Mouse (Mus musculus) MEL (cell line): ENCODE measurements around the gene Mroh2b. TPM values are rescaled to one million over a fixed set of nuclear protein-coding genes. Genes with fewer than 3 reads are reported as not detected.

Experiments used
- DNase-seq: peaks from one replicate; pipeline ENCODE4 v3.0.0; 2011; ENCODE audit warnings: low read depth, low spot score
- H3K27ac ChIP-seq: 2 replicates; pipeline ENCODE4 v1.5.1; 2012; ENCODE audit warnings: low read depth, mild to moderate bottlenecking, control low read depth, low read length, moderate library complexity; ENCODE audit not compliant: control insufficient read depth
- H3K27me3 ChIP-seq, 2 experiments: fragments of 150-350 bp in 1 of 2; sonication (generic) in 1 of 2; 2 replicates each; pipeline ENCODE4 v1.6.1; 2012; ENCODE audit warnings: low read length in 2 of 2, mild to moderate bottlenecking in 2 of 2, improper control_type of control experiment in 1 of 2, moderate library complexity in 1 of 2; ENCODE audit not compliant: insufficient read depth in 2 of 2, control insufficient read depth in 1 of 2
- H3K36me3 ChIP-seq, 2 experiments: 2 replicates each; pipeline ENCODE4 v1.6.1; 2012 to 2014; ENCODE audit warnings: low read length in 2 of 2, improper control_type of control experiment in 1 of 2, inconsistent platforms in 1 of 2, mild to moderate bottlenecking in 1 of 2; ENCODE audit not compliant: insufficient read depth in 2 of 2, control insufficient read depth in 1 of 2
- H3K4me1 ChIP-seq, 2 experiments: fragments of 150-350 bp in 1 of 2; sonication (generic) in 1 of 2; 2 replicates each; pipeline ENCODE4 v1.6.1; 2012; ENCODE audit warnings: low read length in 2 of 2, improper control_type of control experiment in 1 of 2, mild to moderate bottlenecking in 1 of 2; ENCODE audit not compliant: insufficient read depth in 2 of 2, control insufficient read depth in 1 of 2
- H3K4me3 ChIP-seq, 2 experiments: fragments of 150-350 bp in 1 of 2; sonication (generic) in 1 of 2; 2 replicates each; pipeline ENCODE4 v1.5.1; 2012; ENCODE audit warnings: low read depth in 2 of 2, low read length in 2 of 2, mild to moderate bottlenecking in 2 of 2, moderate library complexity in 2 of 2, control low read depth in 1 of 2, improper control_type of control experiment in 1 of 2; ENCODE audit not compliant: control insufficient read depth in 1 of 2, insufficient read depth in 1 of 2
- H3K79me2 ChIP-seq: 2 replicates; pipeline ENCODE4 v1.6.1; 2012; ENCODE audit warnings: mild to moderate bottlenecking, low read length, moderate library complexity; ENCODE audit not compliant: control insufficient read depth, poor library complexity, insufficient read depth
- H3K9ac ChIP-seq: 2 replicates; pipeline ENCODE4 v1.6.1; 2012; ENCODE audit warnings: low read depth, mild to moderate bottlenecking, control low read depth, low read length, moderate library complexity; ENCODE audit not compliant: control insufficient read depth, poor library complexity, severe bottlenecking
- H3K9me3 ChIP-seq: fragments of 150-350 bp; sonication (generic); replicated peaks from 2 replicates; pipeline ENCODE4 v1.6.1; 2012; ENCODE audit warnings: mild to moderate bottlenecking, low read length, improper control_type of control experiment, moderate library complexity; ENCODE audit not compliant: insufficient read depth
- CHD1 ChIP-seq: IDR thresholded peaks from 2 replicates; pipeline ENCODE4 v1.6.1; 2012; ENCODE audit warnings: low read depth, mild to moderate bottlenecking, inconsistent platforms, low read length, improper control_type of control experiment
- CTCF ChIP-seq, 3 experiments: IDR thresholded peaks in 2 of 3; conservative IDR thresholded peaks in 1 of 3; 2 replicates each; pipeline ENCODE4 v1.5.1; 2011 to 2012; ENCODE audit warnings: low read length in 3 of 3, low read depth in 2 of 3, mild to moderate bottlenecking in 2 of 3, improper control_type of control experiment in 1 of 3, inconsistent platforms in 1 of 3, mixed read lengths in 1 of 3, moderate library complexity in 1 of 3; ENCODE audit not compliant: control insufficient read depth in 1 of 3, insufficient read depth in 1 of 3, poor library complexity in 1 of 3, severe bottlenecking in 1 of 3
- JUND ChIP-seq: IDR thresholded peaks from 2 replicates; pipeline ENCODE4 v1.6.1; 2011; ENCODE audit warnings: low read depth, mild to moderate bottlenecking, improper control_type of control experiment, low read length
- MAX ChIP-seq: IDR thresholded peaks from 2 replicates; pipeline ENCODE4 v1.6.1; 2011; ENCODE audit warnings: low read length, improper control_type of control experiment
- POLR2AphosphoS5 ChIP-seq: IDR thresholded peaks from 2 replicates; pipeline ENCODE4 v1.6.1; 2012; ENCODE audit warnings: low read depth, borderline replicate concordance, mild to moderate bottlenecking, inconsistent platforms, low read length, moderate library complexity, mixed read lengths
- RAD21 ChIP-seq: IDR thresholded peaks from 2 replicates; pipeline ENCODE4 v1.6.1; 2011; ENCODE audit warnings: mild to moderate bottlenecking, low read depth, low read length, improper control_type of control experiment
- USF2 ChIP-seq, 2 experiments: IDR thresholded peaks; 2 replicates each; pipeline ENCODE4 v1.6.1; 2011 to 2012; ENCODE audit warnings: improper control_type of control experiment in 2 of 2, low read length in 2 of 2, borderline replicate concordance in 1 of 2, inconsistent platforms in 1 of 2, low read depth in 1 of 2, mild to moderate bottlenecking in 1 of 2; ENCODE audit not compliant: insufficient read depth in 1 of 2
- polyA plus RNA-seq, 2 experiments: library from polyadenylated mRNA; stranded (reverse) in 1 of 2; unstranded in 1 of 2; fragments of >175 nt in 1 of 2; fragments of >200 nt in 1 of 2; gene quantifications; 2 replicates each; pipeline versions ENCODE4 v1.2.1 to v1.2.4; 2012; ENCODE audit warnings: low replicate concordance in 2 of 2, low read depth in 1 of 2; ENCODE audit not compliant: insufficient read length in 2 of 2, insufficient read depth in 1 of 2, missing spikeins in 1 of 2
- total RNA-seq: library from RNA; depleted of rRNA; stranded (reverse); fragments of 300-350 nt; gene quantifications from 2 replicates; pipeline ENCODE4 v1.2.3, GENCODE M21; 2012; rRNA removed

Mroh2b gene
- total and polyA plus RNA-seq, 3 experiments = not detected

- H3K27me3 ChIP-seq = peaks cover 0 to 1% of the 10 kb centered on the region in 2 experiments; a peak in 2 of 4 replicates
- H3K27ac ChIP-seq = no peak overlapping the region
- no peaks in the 10 kb centered on the region for H3K9me3 ChIP-seq
- no peaks in the 10 kb centered on the region for H3K4me1 ChIP-seq
- no peak overlapping the region for H3K4me3 ChIP-seq
- no peaks in the 10 kb centered on the region for H3K36me3 ChIP-seq
- DNase-seq = no peak
- H3K9ac ChIP-seq = no peak overlapping the region
- no peak for TF ChIP-seq USF2 (IDR thresholded peaks at IDR 0.05; ENCODE audit: borderline replicate concordance in 1 of 2, insufficient read depth in 1 of 2, low read depth in 1 of 2, low read length in 2 of 2)
- TF ChIP-seq CHD1 = no peak
- no peak for TF ChIP-seq POLR2AphosphoS5
- no peak for TF ChIP-seq JUND
- no peak for TF ChIP-seq RAD21
- no peak for TF ChIP-seq MAX
- TF ChIP-seq CTCF (IDR thresholded peaks at IDR 0.05 in 2 of 3, conservative IDR thresholded peaks at IDR 0.05 in 1 of 3; ENCODE audit: control insufficient read depth in 1 of 3, insufficient read depth in 1 of 3, low read depth in 2 of 3, low read length in 3 of 3, poor library complexity in 1 of 3, severe bottlenecking in 1 of 3) = no peak
- no peaks in the 10 kb centered on the region for H3K79me2 ChIP-seq
Measured at GRCm38 (mm10) chr15:5009644-5010107, 111.1 kb downstream of the Mroh2b start.

Other genes with a start within 250 kb of the Mroh2b start
- gene C6, start 171.6 kb upstream of the Mroh2b start, total RNA-seq = not detected in 2 replicates
- gene C6, start 171.6 kb upstream of the Mroh2b start, polyA plus RNA-seq = not detected
- not detected in 2 replicates for gene C7, start 165.0 kb downstream of the Mroh2b start, total RNA-seq
- gene C7, start 165.0 kb downstream of the Mroh2b start, polyA plus RNA-seq = not detected
- gene Card6, start 209.8 kb downstream of the Mroh2b start, total RNA-seq = 0.08 and 0.26 TPM in 2 replicates
- under 1 TPM in 1 of 2 experiments, not detected in 1; 0.13 TPM for gene Card6, start 209.8 kb downstream of the Mroh2b start, polyA plus RNA-seq
- gene Rpl37, start 217.9 kb downstream of the Mroh2b start, total RNA-seq = 1,625 and 1,669 TPM in 2 replicates
- gene Rpl37, start 217.9 kb downstream of the Mroh2b start, polyA plus RNA-seq = 1,000 to 10,000 TPM in 1 of 2 experiments, 100 to 1,000 TPM in 1; 923 to 1,012 TPM
- 18.3 and 20.0 TPM in 2 replicates for gene Prkaa1, start 245.1 kb downstream of the Mroh2b start, total RNA-seq
- gene Prkaa1, start 245.1 kb downstream of the Mroh2b start, polyA plus RNA-seq = 10 to 100 TPM in 1 of 2 experiments, not detected in 1; 23.0 TPM